Comparison of ENCODE assay signal across 22 mouse cellular contexts in genomic region chr4:101569076-101569475, GRCm38 (mm10).
A peak's percentile ranks its signal among the peaks of the same experiment; 100 is the strongest.
DNase-seq lines count a peak whose midpoint lies in the region; ATAC-seq lines count a peak whose summit lies in the region.
"Had no signal": no experiment of that assay in that cellular context is flagged by ENCODE, and none has a peak within 500 bp of the region (broad histone marks: within the 10 kb centered on the region; RNA-seq: fewer than 3 reads in every experiment).

No protein-coding gene starts in this region.

- no peak overlapping the region for H3K4me2 ChIP-seq in neural tube, embryonic 14.5 days (ENCODE audit: low read depth, low read length)
- H3K4me2 ChIP-seq: heart, embryonic 15.5 days; liver, embryonic 13.5 days had no signal

- ATAC-seq in frontal cortex, adult (ENCODE audit: low TSS enrichment): peak; percentile 38
- peak; percentile 50; the same call in 1 of the 2 replicates for ATAC-seq in neural tube, embryonic 14.5 days (ENCODE audit: low read depth)
- ATAC-seq: activated CD4-positive, CD25-positive, alpha-beta regulatory T cell, adult 4 months; forebrain, embryonic 16.5 days had no signal

- no peaks in the 10 kb centered on the region for H3K27me3 ChIP-seq in neural tube, embryonic 14.5 days (ENCODE audit: control insufficient read depth, insufficient read depth, low read length)
- H3K27me3 ChIP-seq: heart, embryonic 15.5 days; liver, embryonic 13.5 days had no signal

- H3K4me1 ChIP-seq in neural tube, embryonic 14.5 days (ENCODE audit: control insufficient read depth, insufficient read depth, low read length): no peaks in the 10 kb centered on the region
- H3K4me1 ChIP-seq: heart, embryonic 15.5 days; liver, embryonic 13.5 days had no signal

- DNase-seq in adrenal gland, adult (ENCODE audit: inconsistent age in 2 of 2, low spot score in 1 of 2): peak; percentile 11 to 26
- no peak for DNase-seq in adrenal gland, postnatal 4 days (ENCODE audit: low spot score in 2 of 2)
- no peak for DNase-seq in frontal cortex, postnatal 14 days (ENCODE audit: low spot score in 2 of 2)
- DNase-seq in neural tube, embryonic 10.5 days (ENCODE audit: extremely low spot score, low spot score): no peak
- no peak for DNase-seq in heart, adult 18-20 months
- DNase-seq: cerebellum, adult 9-10 months; heart, postnatal 36 days; kidney, adult 11 months; kidney, postnatal 4 days; liver, embryonic 13.5 days; lung, adult 2 months; lung, postnatal 14 days; retina, postnatal 1 day; right cerebral cortex, postnatal 25 days; spleen, adult 18-20 months; thymus, postnatal 25 days had no signal

- no peaks in the 10 kb centered on the region for H3K9me3 ChIP-seq in neural tube, embryonic 14.5 days (ENCODE audit: control insufficient read depth, low read length)
- H3K9me3 ChIP-seq: heart, embryonic 15.5 days; liver, embryonic 13.5 days had no signal

- no peak overlapping the region for H3K4me3 ChIP-seq in neural tube, embryonic 14.5 days (ENCODE audit: low read depth, low read length)
- H3K4me3 ChIP-seq: heart, embryonic 15.5 days; left cerebral cortex, adult 2 months; liver, embryonic 13.5 days had no signal

- H3K27ac ChIP-seq in neural tube, embryonic 14.5 days (ENCODE audit: low read depth, low read length): no peak overlapping the region
- H3K27ac ChIP-seq: heart, embryonic 15.5 days; left cerebral cortex, adult 2 months; liver, embryonic 13.5 days had no signal

- no peak overlapping the region for H3K9ac ChIP-seq in neural tube, embryonic 14.5 days (replicated peaks; ENCODE audit: low read depth, low read length)
- H3K9ac ChIP-seq: heart, embryonic 15.5 days; liver, embryonic 13.5 days had no signal

- 54% methylated on average over 7 of the region's 7 CpGs for WGBS in neural tube, embryonic 14.5 days

- no peaks in the 10 kb centered on the region for H3K36me3 ChIP-seq in neural tube, embryonic 14.5 days (ENCODE audit: control insufficient read depth, insufficient read depth, low read length)
- H3K36me3 ChIP-seq: heart, embryonic 15.5 days; liver, embryonic 13.5 days had no signal

Comparison
In these comparisons a context has a peak if more than half of its experiments do, and no peak if none do; other contexts are left out.
1. DNase-seq: peak in adrenal gland, adult (2 of 2); none in adrenal gland, postnatal 4 days (0 of 2), frontal cortex, postnatal 14 days (0 of 2), neural tube, embryonic 10.5 days (single experiment) and heart, adult 18-20 months (0 of 2).